Mouse (Mus musculus) right cerebral cortex, postnatal 10 days (tissue): ENCODE data around the gene Krtap29-1.

Source experiments
- DNase-seq, 2 experiments: peaks; one replicate each; pipeline ENCODE4 v3.0.0; 2021; ENCODE audit warnings: low spot score in 2 of 2

Gene Krtap29-1

GRCm38 (mm10) chr11:99978953-99979352 lies at the start of gene Krtap29-1:
TSS of gene Krtap29-1 (minus strand) at chr11:99979053.
- no peak for DNase-seq

DNA sequence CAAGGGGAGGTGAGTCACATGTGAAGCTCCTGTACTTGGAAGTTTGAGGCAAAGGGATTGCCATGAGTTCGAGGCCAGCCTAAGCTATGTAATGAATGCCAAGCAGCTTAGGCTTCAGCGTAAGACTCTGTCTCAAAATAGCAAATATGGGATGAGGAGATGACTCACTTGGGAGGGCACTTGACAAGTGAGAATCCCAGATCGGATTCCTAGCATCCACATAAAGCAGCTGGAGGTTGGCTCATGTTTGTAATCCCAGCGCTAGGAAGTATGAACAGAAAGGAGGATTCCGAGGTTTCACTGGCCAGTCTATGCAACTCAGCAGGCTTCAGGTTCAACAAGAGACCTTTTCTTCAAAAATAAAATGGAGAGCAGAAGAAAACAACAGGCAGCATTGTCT lies 42.6 kb upstream of the Krtap29-1 start:
- DNase-seq: no peak

DNA sequence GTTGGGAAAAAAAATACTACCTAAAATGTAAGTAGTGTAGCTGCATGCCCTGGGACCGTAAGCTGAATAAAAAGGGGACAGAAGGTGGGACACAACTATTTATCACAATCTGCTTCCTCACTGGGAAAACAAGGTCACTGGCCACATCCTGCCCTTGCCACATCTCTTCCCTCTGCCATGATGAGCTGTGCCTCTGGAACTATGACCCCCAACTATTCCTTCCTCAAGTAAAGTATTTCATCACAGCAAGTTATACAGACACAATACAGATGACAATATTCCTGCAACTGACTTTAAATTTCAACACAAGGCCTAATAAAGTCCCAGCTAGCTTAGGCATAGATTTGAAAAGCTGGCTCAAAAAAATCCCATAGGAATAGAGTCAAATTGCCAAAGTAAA lies 40.6 kb upstream of the Krtap29-1 start:
- DNase-seq: no peak

DNA sequence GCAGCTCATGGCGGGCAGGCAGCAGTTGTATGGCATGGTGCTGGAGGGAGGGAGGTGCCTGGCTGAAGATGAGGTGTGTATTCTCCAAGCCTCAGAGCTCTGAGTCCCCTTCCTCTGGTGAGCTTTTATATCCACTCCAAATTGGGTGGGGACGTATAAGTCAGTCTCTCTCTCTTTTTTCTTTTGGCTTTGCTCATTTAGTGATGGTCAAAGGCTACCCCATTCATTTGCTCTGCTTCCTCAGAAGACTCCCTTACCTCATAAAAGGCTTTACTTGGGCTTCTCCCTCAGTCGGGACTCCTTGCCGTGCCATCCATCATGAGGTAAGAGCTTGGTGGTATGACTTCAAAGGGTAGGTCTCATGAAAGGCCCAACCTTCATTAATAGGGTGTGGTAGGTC lies 37.3 kb upstream of the Krtap29-1 start, which contains the start of gene Krt33a:
Gene Krt33a (minus strand): TSS at position 101 of the 400 bp plus-strand sequence.
- DNase-seq: no peak

DNA sequence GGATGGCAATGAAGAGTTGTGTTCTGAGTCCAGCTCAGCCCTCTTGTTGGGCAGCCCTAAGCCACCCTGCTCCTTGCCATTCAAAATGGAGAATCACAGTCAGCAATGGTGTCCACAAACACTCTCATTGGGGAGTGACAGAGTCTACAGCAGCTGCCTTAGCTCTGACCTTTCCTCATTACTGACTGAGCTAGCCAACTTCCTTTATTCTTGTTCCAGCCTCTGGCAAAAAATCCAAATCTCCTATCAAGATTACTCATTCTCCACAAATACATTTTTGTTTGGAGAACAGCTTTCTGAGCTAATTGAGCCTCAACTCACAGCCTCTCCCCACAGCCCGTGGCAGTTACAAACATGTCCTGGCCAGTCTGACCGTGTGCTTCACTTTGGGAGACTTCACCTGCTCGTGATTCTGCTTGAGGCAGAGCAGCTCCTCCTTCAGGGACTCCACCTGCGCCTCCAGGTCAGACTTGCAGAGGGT lies 34.9 kb upstream of the Krtap29-1 start:
- no peak for DNase-seq

DNA sequence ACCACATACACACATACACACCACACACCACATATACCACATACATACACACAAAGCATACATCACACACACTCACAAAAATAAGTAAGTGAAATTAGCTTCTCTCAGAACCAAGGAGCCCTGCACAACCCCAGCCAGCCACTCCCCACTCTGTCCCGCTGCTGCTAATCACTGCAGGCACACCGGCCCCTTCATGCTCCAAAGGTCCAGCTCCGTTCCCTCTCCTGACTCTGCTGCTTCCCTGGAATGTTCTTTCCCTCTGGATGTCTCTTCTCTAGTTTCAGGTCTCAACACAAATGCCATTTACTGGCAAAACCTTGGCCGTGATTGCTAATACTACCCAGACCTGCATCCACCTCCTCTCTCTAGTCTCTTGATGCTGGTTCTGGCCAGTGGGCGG lies 31.8 kb upstream of the Krtap29-1 start:
- DNase-seq: no peak

- DNase-seq: no peak
Measured at GRCm38 (mm10) chr11:100008336-100008735, 29.5 kb upstream of the Krtap29-1 start.

DNA sequence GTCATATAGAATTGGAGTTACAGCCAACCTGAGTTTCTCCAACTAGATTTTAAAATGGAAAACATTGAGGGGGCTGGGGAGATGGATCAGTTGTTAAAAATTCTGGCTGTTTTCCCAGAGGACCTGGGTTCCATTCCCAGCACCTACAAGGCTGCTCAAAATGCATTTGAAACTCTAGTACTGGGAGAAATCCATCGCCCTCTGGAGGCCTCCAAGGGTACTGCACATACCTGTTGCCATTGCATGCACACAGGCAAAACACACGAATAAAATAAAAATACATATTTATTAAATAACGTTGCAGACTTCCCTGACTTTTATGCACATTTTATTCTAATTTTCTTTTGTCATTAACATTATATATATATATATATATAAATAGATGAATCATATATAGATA lies 27.8 kb upstream of the Krtap29-1 start:
- no peak for DNase-seq

- no peak for DNase-seq
Measured at GRCm38 (mm10) chr11:100005905-100006304, 27.1 kb upstream of the Krtap29-1 start.

DNA sequence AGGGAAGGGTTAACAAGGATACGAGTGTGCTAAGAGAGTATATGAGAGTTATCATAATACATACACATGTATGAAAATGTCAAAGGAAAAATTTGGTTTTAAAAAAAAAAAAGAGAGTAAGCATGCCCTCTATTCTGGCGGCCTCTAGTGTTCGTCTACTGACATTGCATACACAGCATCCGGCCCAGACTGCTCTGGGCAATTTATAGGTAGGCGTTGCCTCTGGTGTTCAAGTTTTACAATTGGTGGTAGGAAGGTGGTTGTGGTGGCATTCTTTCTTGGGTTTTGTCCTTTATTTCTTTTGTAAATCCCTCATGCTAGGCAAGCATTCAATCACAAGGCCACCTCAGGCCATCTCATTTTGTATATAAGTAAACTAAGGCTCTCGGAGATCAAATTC lies 26.0 kb upstream of the Krtap29-1 start:
- peak; percentile 70 to 80 for DNase-seq

GRCm38 (mm10) chr11:99999091-99999490 lies 20.2 kb upstream of the Krtap29-1 start:
- no peak for DNase-seq

- DNase-seq: no peak
Measured at GRCm38 (mm10) chr11:99994384-99994661, 15.5 kb upstream of the Krtap29-1 start.

DNA sequence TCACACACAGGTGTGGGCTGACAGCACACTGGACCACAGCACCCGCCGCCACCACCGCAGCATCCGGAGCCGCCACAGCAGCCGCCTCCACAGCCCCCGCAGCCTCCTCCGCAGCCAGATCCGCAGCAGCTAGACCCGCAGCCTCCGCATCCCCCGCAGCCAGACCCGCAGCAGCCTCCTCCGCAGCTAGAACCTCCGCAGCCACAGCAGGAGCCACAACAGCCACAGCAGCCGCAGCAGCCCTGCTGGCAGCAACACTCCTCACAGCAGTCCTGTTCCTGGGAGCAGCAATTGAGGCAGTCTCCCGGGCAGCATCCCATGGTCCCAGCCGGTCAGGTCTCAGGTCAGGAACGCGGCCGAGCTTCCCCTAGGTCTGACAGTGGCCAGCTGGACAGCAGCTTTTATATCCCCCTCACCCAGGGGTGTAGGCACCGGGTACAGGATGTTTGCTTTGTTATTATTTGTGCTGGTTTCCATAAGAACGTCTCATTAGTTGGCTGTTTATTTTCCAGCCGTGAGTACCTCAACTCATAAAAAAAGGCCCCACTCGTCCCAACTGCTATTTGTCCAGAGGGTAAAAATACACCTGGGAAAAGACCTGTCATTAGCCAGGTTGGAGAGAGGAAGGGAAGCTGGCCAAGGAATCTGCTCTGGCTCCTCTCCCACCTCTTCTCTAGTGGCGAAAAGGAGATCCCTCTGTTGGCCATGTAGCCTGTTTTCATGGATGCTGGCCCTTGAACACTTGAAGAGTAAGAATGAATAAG lies 14.9 kb upstream of the Krtap29-1 start, which contains the start of gene Krtap17-1:
Gene Krtap17-1 (minus strand): TSS at position 375 of the 764 bp plus-strand sequence.
- peak in 1 of 2 experiments; percentile 23 for DNase-seq

GRCm38 (mm10) chr11:99990571-99990970 lies 11.7 kb upstream of the Krtap29-1 start:
- DNase-seq: no peak

GRCm38 (mm10) chr11:99989881-99990405 lies 11.1 kb upstream of the Krtap29-1 start:
- no peak for DNase-seq

DNA sequence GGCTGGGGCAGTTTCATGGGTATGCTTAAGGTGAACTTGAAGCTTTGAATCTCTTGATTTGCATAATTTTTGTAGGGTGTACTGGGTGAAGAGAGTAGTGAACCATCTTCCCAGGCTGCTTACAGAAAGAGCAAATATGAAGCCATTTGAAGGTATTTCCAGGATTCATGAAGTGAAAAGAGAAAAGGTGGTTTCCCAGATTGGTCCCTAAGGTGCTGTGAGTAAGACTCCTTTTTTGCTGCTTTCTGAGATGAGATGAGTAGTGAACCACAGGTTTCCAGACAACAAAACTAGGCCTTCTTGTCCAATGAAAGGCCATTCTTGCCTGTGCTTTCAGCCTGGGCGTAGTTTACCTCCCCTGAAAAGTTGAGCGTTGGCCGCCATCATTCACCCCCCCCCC lies 9.7 kb upstream of the Krtap29-1 start:
- DNase-seq: no peak

GRCm38 (mm10) chr11:99986180-99986647 lies 7.4 kb upstream of the Krtap29-1 start, which contains the start of gene Krtap16-1:
TSS of gene Krtap16-1 (minus strand) at chr11:99986597.
- peak in 1 of 2 experiments; percentile 26 for DNase-seq

GRCm38 (mm10) chr11:99985291-99986092 lies 6.6 kb upstream of the Krtap29-1 start:
- peak; percentile 73 to 86 for DNase-seq

- no peak for DNase-seq
Measured at GRCm38 (mm10) chr11:99983442-99983841, 4.6 kb upstream of the Krtap29-1 start.

GRCm38 (mm10) chr11:99982731-99983130 lies 3.9 kb upstream of the Krtap29-1 start:
- no peak for DNase-seq

- no peak for DNase-seq
Measured at GRCm38 (mm10) chr11:99965961-99966360, 12.9 kb downstream of the Krtap29-1 start.

- DNase-seq: no peak
Measured at GRCm38 (mm10) chr11:99964213-99964612, 14.6 kb downstream of the Krtap29-1 start.
